Mouse (Mus musculus): ENCODE measurements around the gene Gm9918. TPM values are rescaled to one million over a fixed set of nuclear protein-coding genes. Genes with fewer than 3 reads are reported as not detected.

Gene Gm9918
- polyA plus RNA-seq, 1 experiment from 2014 or later = 0.28 TPM

DNA sequence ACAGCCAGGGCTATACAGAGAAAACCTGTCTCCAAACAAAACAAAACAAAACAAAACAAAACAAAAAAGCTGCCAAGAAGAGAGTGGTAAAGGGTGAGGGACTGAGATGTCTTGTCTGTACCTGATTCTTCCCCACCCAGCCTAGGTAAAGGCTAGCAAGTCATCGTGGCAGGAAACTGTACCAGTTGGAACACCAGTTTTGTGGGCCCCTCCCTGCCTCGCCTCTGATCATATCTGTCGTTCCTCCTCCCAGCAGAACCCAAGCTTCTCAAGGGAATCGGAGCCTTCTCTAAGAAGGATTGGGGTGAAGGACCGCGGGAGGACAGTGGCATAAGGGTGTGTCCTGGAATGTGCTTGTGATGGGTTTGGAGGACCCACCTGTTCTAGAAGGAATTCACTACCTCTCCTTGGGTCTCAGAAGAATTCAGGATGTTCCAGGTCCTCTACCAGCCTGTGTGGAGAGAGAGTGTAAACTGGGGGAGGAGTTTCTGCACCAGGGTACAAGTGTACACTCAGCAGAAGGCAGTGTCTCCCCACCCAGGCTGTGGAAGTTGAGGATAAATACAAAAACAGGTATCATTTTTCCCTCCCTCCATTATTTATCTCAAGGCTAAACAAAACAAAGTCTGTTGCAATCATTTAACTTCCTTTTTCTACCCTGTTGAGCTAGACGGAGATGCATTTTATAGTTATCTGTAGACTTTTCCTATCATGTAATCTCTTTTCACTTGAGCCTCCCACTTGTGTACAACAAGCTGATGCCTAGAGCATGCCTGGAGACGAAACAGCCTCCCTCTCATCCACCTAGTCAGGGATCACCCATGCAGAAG lies 12.3 kb downstream of the Gm9918 start:
- WGBS = 71% methylated on average over 8 of the region's 8 CpGs

DNA sequence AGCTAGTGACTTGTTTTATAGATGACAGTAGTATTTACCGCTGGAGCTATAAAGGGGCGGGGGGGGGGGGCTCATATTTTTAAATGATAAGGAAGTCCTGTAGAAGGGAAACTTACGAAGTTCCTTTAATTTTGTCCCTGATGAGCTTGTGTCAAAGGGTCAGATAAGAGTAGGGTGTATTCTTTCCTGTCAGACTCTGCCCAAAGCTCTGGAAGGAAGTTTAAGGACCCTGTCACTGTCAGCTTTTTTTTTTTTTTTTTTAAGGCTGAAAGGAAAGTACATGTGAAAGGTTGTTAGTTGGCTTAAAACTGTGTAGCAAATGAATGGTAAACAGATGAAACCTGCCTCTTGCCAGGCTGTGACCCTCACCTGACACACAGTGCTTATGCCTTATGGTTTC lies 13.3 kb downstream of the Gm9918 start:
- Histone ChIP-seq H3K36me3 (ENCODE audit: control insufficient read depth, insufficient read depth, low read length) (no peaks in the 10 kb centered on the region), H3K9me3 (replicated peaks; ENCODE audit: control insufficient read depth, low read length) (no peaks in the 10 kb centered on the region), H3K27ac (ENCODE audit: low read length) (no peak overlapping the region), H3K4me2 (ENCODE audit: low read depth, low read length) (no peak overlapping the region), H3K9ac (ENCODE audit: low read length) (no peak overlapping the region), H3K4me3 (replicated peaks; ENCODE audit: low read length) (no peak overlapping the region), H3K27me3 (ENCODE audit: control insufficient read depth, insufficient read depth, low read length) (no peaks in the 10 kb centered on the region), H3K4me1 (ENCODE audit: control insufficient read depth, insufficient read depth, low read length) (peaks cover 11% of the 10 kb centered on the region)
- 69% methylated on average over 3 of the region's 3 CpGs for WGBS
- ATAC-seq (ENCODE audit: insufficient read depth, low FRiP score) = no peak

More for the DNA sequence above, 12.3 kb downstream of the Gm9918 start:
- no peaks in the 10 kb centered on the region for H3K36me3 ChIP-seq (ENCODE audit: control insufficient read depth, insufficient read depth, low read length)
- no peaks in the 10 kb centered on the region for H3K27me3 ChIP-seq (ENCODE audit: control insufficient read depth, insufficient read depth, low read length)
- peaks cover 11% of the 10 kb centered on the region for H3K4me1 ChIP-seq (ENCODE audit: control insufficient read depth, insufficient read depth, low read length)
- no peak overlapping the region for H3K4me2 ChIP-seq (ENCODE audit: low read depth, low read length)
- H3K9ac ChIP-seq (ENCODE audit: low read length) = no peak overlapping the region
- ATAC-seq (ENCODE audit: insufficient read depth, low FRiP score) = no peak
- H3K27ac ChIP-seq (ENCODE audit: low read length) = no peak overlapping the region
- H3K4me3 ChIP-seq (replicated peaks; ENCODE audit: low read length) = no peak overlapping the region
- H3K9me3 ChIP-seq (replicated peaks; ENCODE audit: control insufficient read depth, low read length) = no peaks in the 10 kb centered on the region

DNA sequence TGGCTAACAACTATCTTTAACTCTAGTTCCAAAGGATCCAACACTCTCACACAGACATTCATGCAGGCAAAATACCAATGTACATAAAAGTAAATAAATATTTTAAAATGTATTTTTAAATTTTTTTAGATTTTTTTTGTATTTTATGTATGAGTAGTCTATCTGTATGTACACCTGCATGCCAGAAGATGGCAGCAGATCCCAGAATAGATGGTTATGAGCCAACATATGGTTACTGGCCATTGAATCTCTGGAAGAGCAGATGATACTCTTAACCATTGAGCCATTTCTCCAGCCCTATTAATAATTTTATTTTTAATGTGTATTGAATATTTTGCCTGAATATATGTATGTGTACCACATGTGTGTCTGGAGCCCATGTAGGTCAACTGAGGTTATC lies 17.0 kb downstream of the Gm9918 start:
- Histone ChIP-seq H3K9me3 (replicated peaks; ENCODE audit: control insufficient read depth, low read length) (no peaks in the 10 kb centered on the region), H3K4me2 (ENCODE audit: low read depth, low read length) (no peak overlapping the region), H3K4me3 (replicated peaks; ENCODE audit: low read length) (no peak overlapping the region), H3K36me3 (ENCODE audit: control insufficient read depth, insufficient read depth, low read length) (no peaks in the 10 kb centered on the region), H3K4me1 (ENCODE audit: control insufficient read depth, insufficient read depth, low read length) (no peaks in the 10 kb centered on the region; the same call in 1 of the 2 replicates), H3K27ac (ENCODE audit: low read length) (no peak overlapping the region), H3K9ac (ENCODE audit: low read length) (no peak overlapping the region), H3K27me3 (ENCODE audit: control insufficient read depth, insufficient read depth, low read length) (no peaks in the 10 kb centered on the region)
- ATAC-seq (ENCODE audit: insufficient read depth, low FRiP score) = no peak

DNA sequence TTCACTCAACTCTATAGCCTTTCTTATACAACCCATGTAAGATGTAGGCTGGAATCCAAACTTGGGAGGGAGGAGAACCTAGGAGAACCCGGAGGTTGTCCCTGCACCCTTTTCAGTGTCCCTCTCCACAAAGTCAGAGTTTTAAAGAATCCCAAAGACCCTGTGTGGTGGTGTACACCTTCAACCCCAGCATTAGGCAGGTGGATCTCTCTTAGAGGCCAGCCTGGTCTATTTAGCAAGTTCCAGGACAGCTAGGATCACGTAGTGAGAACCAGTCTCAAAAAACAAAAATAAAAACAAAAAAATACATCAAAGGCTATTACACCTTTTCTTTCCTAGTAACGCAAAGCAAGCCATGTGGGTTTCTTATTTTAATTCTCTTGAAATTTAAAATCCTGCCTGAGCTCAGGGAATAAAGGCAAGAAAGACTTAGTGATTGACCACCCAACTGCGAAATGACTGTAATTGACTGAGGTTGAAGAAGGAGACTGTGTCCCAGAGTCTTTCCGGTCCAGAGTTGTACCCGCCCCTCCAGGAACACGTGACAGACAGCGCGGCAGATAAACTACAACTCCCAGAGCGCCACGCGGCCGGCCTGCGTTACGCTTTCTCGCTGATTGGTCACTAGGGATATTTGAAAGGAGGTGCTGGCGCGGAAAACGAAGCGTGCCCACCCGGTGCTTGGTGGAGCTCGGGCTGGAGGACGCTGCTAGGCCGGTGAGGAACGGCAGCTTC lies 25.4 kb downstream of the Gm9918 start, which contains the start of gene Espl1:
Espl1 (plus strand) TSS at position 634 of the 735 bp plus-strand sequence.
- peak; percentile 97 for ATAC-seq (ENCODE audit: insufficient read depth, low FRiP score)
- H3K4me3 ChIP-seq (replicated peaks; ENCODE audit: low read length) = peak within 1 kb of the TSS; percentile 81
- 0 out of 2 replicates have a peak, but pooled peaks cover 13% of the 10 kb centered on the region for H3K36me3 ChIP-seq (ENCODE audit: control insufficient read depth, insufficient read depth, low read length)
- H3K27ac ChIP-seq (ENCODE audit: low read length) = no peak within 1 kb of the TSS
- no peaks in the 10 kb centered on the region for H3K9me3 ChIP-seq (replicated peaks; ENCODE audit: control insufficient read depth, low read length)
- 6% methylated on average over 25 of the region's 25 CpGs for WGBS
- peak within 1 kb of the TSS; percentile 87 for H3K4me2 ChIP-seq (ENCODE audit: low read depth, low read length)
- no peaks in the 10 kb centered on the region for H3K27me3 ChIP-seq (ENCODE audit: control insufficient read depth, insufficient read depth, low read length)
- H3K4me1 ChIP-seq (ENCODE audit: control insufficient read depth, insufficient read depth, low read length) = peaks cover 8% of the 10 kb centered on the region; the same call in 1 of the 2 replicates
- peak within 1 kb of the TSS; percentile 76 for H3K9ac ChIP-seq (ENCODE audit: low read length)

DNA sequence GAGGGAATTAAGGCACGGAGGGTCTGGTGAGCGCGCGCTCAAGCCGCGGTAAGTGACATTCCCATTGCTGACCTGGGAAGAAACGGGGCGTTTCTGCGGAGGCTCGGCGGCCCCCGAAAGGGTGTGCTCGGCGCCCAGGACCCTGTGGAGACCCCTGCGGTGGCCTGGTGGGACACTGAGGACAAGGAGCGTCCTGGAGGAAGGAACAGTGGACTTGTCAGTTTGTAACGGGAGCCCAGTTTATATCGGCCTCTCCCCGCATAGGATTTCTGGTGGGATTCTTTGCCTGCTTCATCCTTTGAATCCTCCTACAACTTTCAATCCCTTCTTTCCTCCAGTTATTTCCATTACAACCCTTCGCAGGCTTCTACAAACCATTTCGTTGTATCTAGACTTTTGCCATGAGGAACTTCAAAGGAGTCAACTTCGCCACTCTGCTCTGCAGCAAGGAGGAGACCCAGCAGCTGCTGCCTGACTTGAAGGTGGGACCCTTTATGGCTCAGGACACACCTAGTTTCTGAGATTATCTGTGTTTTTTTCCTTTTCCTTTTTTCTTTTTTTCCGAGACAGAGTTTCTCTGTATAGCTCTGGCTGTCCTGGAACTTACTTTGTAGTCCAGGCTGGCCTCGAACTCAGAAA lies 26.1 kb downstream of the Gm9918 start:
- 4% methylated on average over 24 of the region's 24 CpGs for WGBS
- H3K4me1 ChIP-seq (ENCODE audit: control insufficient read depth, insufficient read depth, low read length) = peaks cover 8% of the 10 kb centered on the region; the same call in 1 of the 2 replicates
- no peak overlapping the region for H3K27ac ChIP-seq (ENCODE audit: low read length)
- H3K36me3 ChIP-seq (ENCODE audit: control insufficient read depth, insufficient read depth, low read length) = 0 out of 2 replicates have a peak, but pooled peaks cover 13% of the 10 kb centered on the region
- peak overlapping the region; percentile 81 for H3K4me3 ChIP-seq (replicated peaks; ENCODE audit: low read length)
- H3K9me3 ChIP-seq (replicated peaks; ENCODE audit: control insufficient read depth, low read length) = no peaks in the 10 kb centered on the region
- peak overlapping the region; percentile 76 for H3K9ac ChIP-seq (ENCODE audit: low read length)
- peak; percentile 42; the same call in 1 of the 2 replicates for ATAC-seq (ENCODE audit: insufficient read depth, low FRiP score)
- H3K27me3 ChIP-seq (ENCODE audit: control insufficient read depth, insufficient read depth, low read length) = no peaks in the 10 kb centered on the region
- H3K4me2 ChIP-seq (ENCODE audit: low read depth, low read length) = peak overlapping the region; percentile 87

DNA sequence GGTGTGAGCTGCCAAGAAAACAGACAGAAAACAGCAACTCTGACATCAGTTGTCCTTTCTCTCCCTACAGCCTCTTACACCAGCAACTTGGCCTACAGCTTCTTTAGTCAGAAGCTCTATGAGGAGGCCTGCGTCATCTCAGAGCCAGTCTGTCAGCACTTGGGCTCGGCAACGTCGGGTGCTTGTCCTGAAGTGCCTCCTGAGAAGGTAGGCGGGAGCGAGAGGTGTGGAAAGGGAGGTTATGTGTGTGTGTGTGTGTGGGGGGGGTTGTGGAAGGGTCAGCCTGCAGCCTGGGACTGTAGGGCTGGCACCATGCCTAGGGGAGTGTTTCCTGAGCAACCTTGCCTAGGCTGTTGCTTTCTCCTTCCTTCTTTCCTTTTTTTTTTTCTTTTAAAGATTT lies 32.2 kb downstream of the Gm9918 start:
- Histone ChIP-seq H3K4me2 (ENCODE audit: low read depth, low read length) (no peak overlapping the region), H3K27me3 (ENCODE audit: control insufficient read depth, insufficient read depth, low read length) (no peaks in the 10 kb centered on the region), H3K27ac (ENCODE audit: low read length) (no peak overlapping the region), H3K9ac (ENCODE audit: low read length) (no peak overlapping the region), H3K36me3 (ENCODE audit: control insufficient read depth, insufficient read depth, low read length) (peaks cover 28% of the 10 kb centered on the region), H3K4me3 (replicated peaks; ENCODE audit: low read length) (no peak overlapping the region), H3K4me1 (ENCODE audit: control insufficient read depth, insufficient read depth, low read length) (0 out of 2 replicates have a peak, but pooled peaks cover 3% of the 10 kb centered on the region), H3K9me3 (replicated peaks; ENCODE audit: control insufficient read depth, low read length) (no peaks in the 10 kb centered on the region)
- no peak for ATAC-seq (ENCODE audit: insufficient read depth, low FRiP score)
- WGBS = 64% methylated on average over 6 of the region's 6 CpGs

DNA sequence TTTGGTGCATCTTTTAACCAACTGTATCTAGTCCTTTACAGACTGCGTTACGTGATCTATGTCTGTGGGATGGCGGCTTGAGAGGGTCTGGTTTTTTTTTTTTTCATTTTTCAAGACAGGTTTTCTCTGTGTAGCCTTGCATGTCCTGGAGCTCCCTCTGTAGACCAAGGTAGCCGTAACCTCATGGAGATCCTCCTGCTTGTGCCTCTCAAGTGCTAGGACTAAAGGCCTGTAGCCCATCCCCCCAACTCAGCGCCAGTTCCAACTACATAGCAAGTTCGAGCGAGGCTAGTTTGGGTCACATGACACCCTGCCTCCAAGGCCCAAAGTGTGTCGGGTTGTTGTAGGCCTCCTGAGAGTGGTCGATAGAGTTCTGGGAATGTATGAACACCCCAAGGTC lies 38.4 kb downstream of the Gm9918 start:
- 89% methylated on average over 9 of the region's 9 CpGs for whole genome bisulfite sequencing
- H3K9ac ChIP-seq (ENCODE audit: low read length) = no peak overlapping the region
- H3K4me3 ChIP-seq (replicated peaks; ENCODE audit: low read length) = no peak overlapping the region
- no peak overlapping the region for H3K4me2 ChIP-seq (ENCODE audit: low read depth, low read length)
- no peak for ATAC-seq (ENCODE audit: insufficient read depth, low FRiP score)
- no peak overlapping the region for H3K27ac ChIP-seq (ENCODE audit: low read length)
- peaks cover 12% of the 10 kb centered on the region for H3K36me3 ChIP-seq (ENCODE audit: control insufficient read depth, insufficient read depth, low read length)
- H3K4me1 ChIP-seq (ENCODE audit: control insufficient read depth, insufficient read depth, low read length) = no peaks in the 10 kb centered on the region
- H3K9me3 ChIP-seq (replicated peaks; ENCODE audit: control insufficient read depth, low read length) = no peaks in the 10 kb centered on the region
- no peaks in the 10 kb centered on the region for H3K27me3 ChIP-seq (ENCODE audit: control insufficient read depth, insufficient read depth, low read length)

DNA sequence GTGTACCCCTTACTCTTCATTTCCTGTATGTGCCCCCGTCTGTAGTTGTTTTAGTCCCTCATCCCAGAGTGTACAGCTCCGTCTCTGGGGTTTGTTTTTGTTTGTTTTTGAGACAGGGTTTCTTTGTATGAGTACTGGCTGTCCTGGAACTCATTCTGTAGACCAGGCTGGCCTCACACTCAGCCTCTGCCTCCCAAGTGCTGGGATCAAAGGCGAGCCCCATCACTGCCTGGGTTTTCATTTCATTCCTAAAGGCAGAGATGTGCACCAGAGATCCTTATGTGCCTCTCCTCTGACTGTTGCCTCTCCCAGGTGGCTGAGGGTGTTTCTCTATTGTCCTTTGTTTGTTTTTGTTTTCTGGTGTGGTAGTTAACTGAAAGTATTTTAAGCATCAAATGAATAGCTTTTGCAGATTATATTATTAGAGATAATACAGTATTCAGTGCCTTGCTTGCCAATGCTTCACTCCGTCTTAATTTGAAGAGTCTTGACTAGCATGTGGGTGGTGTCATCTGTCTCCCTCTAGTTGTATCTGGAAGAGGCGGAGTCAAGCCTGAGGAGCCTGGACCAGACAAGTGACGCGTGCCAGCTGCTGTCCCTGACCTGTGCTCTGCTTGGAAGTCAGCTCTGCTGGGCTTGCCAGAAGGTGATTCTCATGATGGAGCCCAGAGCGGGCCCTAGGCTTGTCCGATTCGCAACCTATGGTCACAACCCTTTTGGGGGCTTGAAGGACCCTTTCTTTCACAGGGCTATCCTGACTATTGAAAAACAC lies 39.9 kb downstream of the Gm9918 start:
- WGBS = 45% methylated on average over 10 of the region's 10 CpGs

More for the DNA sequence above, 39.9 kb downstream of the Gm9918 start:
- H3K36me3 ChIP-seq (ENCODE audit: control insufficient read depth, insufficient read depth, low read length) = peaks cover 15% of the 10 kb centered on the region
- no peak overlapping the region for H3K9ac ChIP-seq (ENCODE audit: low read length)
- no peak overlapping the region for H3K4me2 ChIP-seq (ENCODE audit: low read depth, low read length)
- no peak overlapping the region for H3K4me3 ChIP-seq (replicated peaks; ENCODE audit: low read length)
- H3K27me3 ChIP-seq (ENCODE audit: control insufficient read depth, insufficient read depth, low read length) = no peaks in the 10 kb centered on the region
- H3K27ac ChIP-seq (ENCODE audit: low read length) = 0 out of 2 replicates have a peak overlapping the region, but pooled peaks have one; percentile 7
- no peaks in the 10 kb centered on the region for H3K4me1 ChIP-seq (ENCODE audit: control insufficient read depth, insufficient read depth, low read length)
- no peaks in the 10 kb centered on the region for H3K9me3 ChIP-seq (replicated peaks; ENCODE audit: control insufficient read depth, low read length)
- ATAC-seq (ENCODE audit: insufficient read depth, low FRiP score) = peak; percentile 74; the same call in 1 of the 2 replicates
